ENCODE assay signal across 8 mouse cellular contexts in genomic region chr17:5752716-5753585, GRCm38 (mm10).
DNase-seq lines count a peak whose midpoint lies in the region; ATAC-seq and TF ChIP-seq lines count a peak whose summit lies in the region.

No protein-coding gene starts in this region.

- peaks cover 10% of the 10 kb centered on the region for H3K4me1 ChIP-seq in hindbrain, embryonic 16.5 days (ENCODE audit: control insufficient read depth, insufficient read depth, low read depth, low read length)

- no peaks in the 10 kb centered on the region for H3K36me3 ChIP-seq in hindbrain, embryonic 16.5 days (ENCODE audit: control insufficient read depth, insufficient read depth, low read length)

- peak; percentile 81 for ATAC-seq in hindbrain, embryonic 16.5 days

- H3K4me3 ChIP-seq in gastrocnemius, adult 2 months, result peak overlapping the region; percentile 72
- peak overlapping the region; percentile 44 for H3K4me3 ChIP-seq in hindbrain, embryonic 16.5 days (ENCODE audit: low read length)

- intact Hi-C loops in gastrocnemius, adult 2 months (cut with DNase I), result loop anchor here (1.0 to 2.0 kb wide), 2 partner anchors 312 to 324 kb away; partner anchors contain the start of gene Tmem242

- 9% methylated on average over 29 of the region's 29 CpGs for WGBS in hindbrain, embryonic 16.5 days

- H3K9ac ChIP-seq in hindbrain, embryonic 16.5 days (ENCODE audit: low read depth, low read length), result peak overlapping the region; percentile 68

- peak; percentile 100 for TF ChIP-seq CTCF in gastrocnemius, adult 2 months (IDR thresholded peaks at IDR 0.05)

- peak overlapping the region; percentile 81 for H3K4me2 ChIP-seq in hindbrain, embryonic 16.5 days (ENCODE audit: low read length)

- peak; percentile 86 for DNase-seq in adrenal gland, adult 2 months
- peak; percentile 85 to 94 for DNase-seq in cerebellum, postnatal 4 days (ENCODE audit: low spot score in 2 of 2)
- peak; percentile 84 for DNase-seq in gastrocnemius, adult 2 months
- peak; percentile 73 for DNase-seq in left cerebral cortex, adult 11 months (ENCODE audit: low spot score)
- DNase-seq in lung, postnatal 36 days, result peak; percentile 83
- peak; percentile 73 for DNase-seq in right cerebral cortex, adult 18-20 months
- DNase-seq in yolk sac, embryonic 10.5 days (ENCODE audit: low spot score), result peak; percentile 27

- no peaks in the 10 kb centered on the region for H3K27me3 ChIP-seq in hindbrain, embryonic 16.5 days (replicated peaks; ENCODE audit: control insufficient read depth, insufficient read depth, low read length)

- H3K27ac ChIP-seq in gastrocnemius, adult 2 months, result peak overlapping the region; percentile 38
- peak overlapping the region; percentile 44; the same call in 1 of the 2 replicates for H3K27ac ChIP-seq in hindbrain, embryonic 16.5 days (ENCODE audit: low read depth, low read length)

- H3K9me3 ChIP-seq in hindbrain, embryonic 16.5 days (ENCODE audit: control insufficient read depth, low read length), result no peaks in the 10 kb centered on the region

Comparison
In these comparisons a context has a peak if more than half of its experiments do, and no peak if none do; other contexts are left out.
1. Peak in every context shown above with its lines: DNase-seq, ATAC-seq, H3K4me3 ChIP-seq and H3K27ac ChIP-seq.
2. DNase-seq: peak in every context shown above with its lines; median percentile 90 in cerebellum, postnatal 4 days; 86 in adrenal gland, adult 2 months; 84 in gastrocnemius, adult 2 months; 83 in lung, postnatal 36 days; 73 in left cerebral cortex, adult 11 months; 73 in right cerebral cortex, adult 18-20 months; 27 in yolk sac, embryonic 10.5 days.